Mouse (Mus musculus): ENCODE results near the gene Pank2.
"Not testable (repeated sequence)": the region's sequence is repeated elsewhere in the genome, so short reads cannot be mapped to it uniquely, and the experiment has no call there.

Gene Pank2

GRCm38 (mm10) chr2:131260544-131261307 lies 1.6 kb upstream of the Pank2 start:
- no peak for DNase-seq (ENCODE audit: low spot score in 2 of 2)

GRCm38 (mm10) chr2:131261481-131262212 lies 648 bp upstream of the Pank2 start:
- peak in 1 of 2 experiments; percentile 64 for DNase-seq (ENCODE audit: low spot score in 2 of 2)

GRCm38 (mm10) chr2:131262680-131263670 lies 680 bp downstream of the Pank2 start:
- DNase-seq (ENCODE audit: low spot score in 2 of 2) = peak; percentile 10 to 32

- DNase-seq (ENCODE audit: low spot score in 2 of 2) = no peak
Measured at GRCm38 (mm10) chr2:131264027-131264426, 1.7 kb downstream of the Pank2 start.

- DNase-seq (ENCODE audit: low spot score in 2 of 2) = no peak
Measured at GRCm38 (mm10) chr2:131265056-131265455, 2.8 kb downstream of the Pank2 start.

GRCm38 (mm10) chr2:131275493-131275892 lies 13.2 kb downstream of the Pank2 start:
- DNase-seq (ENCODE audit: low spot score in 2 of 2) = no peak

GRCm38 (mm10) chr2:131276722-131277121 lies 14.4 kb downstream of the Pank2 start:
- DNase-seq (ENCODE audit: low spot score in 2 of 2) = no peak

- DNase-seq (ENCODE audit: low spot score in 2 of 2) = no peak
Measured at GRCm38 (mm10) chr2:131281596-131281995, 19.3 kb downstream of the Pank2 start.

- no peak for DNase-seq (ENCODE audit: low spot score in 2 of 2)
Measured at GRCm38 (mm10) chr2:131286276-131286675, 24.0 kb downstream of the Pank2 start.

GRCm38 (mm10) chr2:131290669-131291068 lies 28.4 kb downstream of the Pank2 start:
- no peak for DNase-seq (ENCODE audit: low spot score in 2 of 2)

GRCm38 (mm10) chr2:131296746-131297261 lies 34.5 kb downstream of the Pank2 start:
- no peak for DNase-seq (ENCODE audit: low spot score in 2 of 2)

- not testable (repeated sequence) for DNase-seq (ENCODE audit: low spot score in 2 of 2)
Measured at GRCm38 (mm10) chr2:131298674-131299073, 36.4 kb downstream of the Pank2 start.

- no peak for DNase-seq (ENCODE audit: low spot score in 2 of 2)
Measured at GRCm38 (mm10) chr2:131300485-131300884, 38.2 kb downstream of the Pank2 start.

GRCm38 (mm10) chr2:131301635-131302034 lies 39.3 kb downstream of the Pank2 start:
- DNase-seq (ENCODE audit: low spot score in 2 of 2) = no peak

- no peak for DNase-seq (ENCODE audit: low spot score in 2 of 2)
Measured at GRCm38 (mm10) chr2:131304497-131304896, 42.2 kb downstream of the Pank2 start.

- not testable (repeated sequence) for DNase-seq (ENCODE audit: low spot score in 2 of 2)
Measured at GRCm38 (mm10) chr2:131305226-131305625, 42.9 kb downstream of the Pank2 start.

- no peak for DNase-seq (ENCODE audit: low spot score in 2 of 2)
Measured at GRCm38 (mm10) chr2:131307391-131307790, 45.1 kb downstream of the Pank2 start.

GRCm38 (mm10) chr2:131307822-131308221 lies 45.5 kb downstream of the Pank2 start:
- DNase-seq (ENCODE audit: low spot score in 2 of 2) = no peak

GRCm38 (mm10) chr2:131309296-131309695 lies 47.0 kb downstream of the Pank2 start:
- DNase-seq (ENCODE audit: low spot score in 2 of 2) = no peak

GRCm38 (mm10) chr2:131316167-131316566 lies 53.9 kb downstream of the Pank2 start:
- no peak for DNase-seq (ENCODE audit: low spot score in 2 of 2)

GRCm38 (mm10) chr2:131319401-131319800 lies 57.1 kb downstream of the Pank2 start:
- no peak for DNase-seq (ENCODE audit: low spot score in 2 of 2)

- peak; percentile 65 to 80 for DNase-seq (ENCODE audit: low spot score in 2 of 2)
Measured at GRCm38 (mm10) chr2:131321192-131321591, 58.9 kb downstream of the Pank2 start.
